Mouse (Mus musculus): ENCODE measurements around the gene Hps5. TPM values are rescaled to one million over a fixed set of nuclear protein-coding genes. Genes with fewer than 3 reads are reported as not detected.
"Not testable (repeated sequence)": the region's sequence is repeated elsewhere in the genome, so short reads cannot be mapped to it uniquely, and the experiment has no call there.

Hps5 gene
- polyA plus RNA-seq, 1 experiment from 2014 or later: 14.9 TPM

GRCm38 (mm10) chr7:46761049-46761795, 34.6 kb downstream of the Hps5 start:
- Histone ChIP-seq H3K9ac (replicated peaks) (no peak overlapping the region), H3K4me2 (no peak overlapping the region), H3K27ac (replicated peaks) (no peak overlapping the region), H3K4me1 (no peaks in the 10 kb centered on the region), H3K27me3 (replicated peaks) (no peaks in the 10 kb centered on the region), H3K9me3 (replicated peaks) (no peaks in the 10 kb centered on the region), H3K36me3 (peaks cover 69% of the 10 kb centered on the region), H3K4me3 (replicated peaks) (no peak overlapping the region)
- no peak for ATAC-seq (ENCODE audit: low FRiP score)
- WGBS: 71% methylated on average over 11 of the region's 11 CpGs

GRCm38 (mm10) chr7:46751490-46751889, 44.4 kb downstream of the Hps5 start, which contains the start of gene Saa2:
TSS of gene Saa2 (plus strand) at chr7:46751790.
- Histone ChIP-seq H3K9ac (replicated peaks) (no peak within 1 kb of the TSS), H3K4me2 (no peak within 1 kb of the TSS), H3K27ac (replicated peaks) (no peak within 1 kb of the TSS), H3K27me3 (replicated peaks) (no peaks in the 10 kb centered on the region), H3K4me1 (no peaks in the 10 kb centered on the region), H3K4me3 (replicated peaks) (no peak within 1 kb of the TSS), H3K36me3 (no peaks in the 10 kb centered on the region), H3K9me3 (replicated peaks) (no peaks in the 10 kb centered on the region)
- WGBS: 66% methylated on average over 3 of the region's 3 CpGs
- ATAC-seq (ENCODE audit: low FRiP score): no peak

GRCm38 (mm10) chr7:46748459-46748858, 47.4 kb downstream of the Hps5 start:
- H3K9me3 ChIP-seq (replicated peaks): no peaks in the 10 kb centered on the region
- no peak for ATAC-seq (ENCODE audit: low FRiP score)
- H3K4me1 ChIP-seq: no peaks in the 10 kb centered on the region
- no peak overlapping the region for H3K4me2 ChIP-seq
- H3K27ac ChIP-seq (replicated peaks): no peak overlapping the region
- no peaks in the 10 kb centered on the region for H3K27me3 ChIP-seq (replicated peaks)
- no peak overlapping the region for H3K4me3 ChIP-seq (replicated peaks)
- no peak overlapping the region for H3K9ac ChIP-seq (replicated peaks)
- H3K36me3 ChIP-seq: no peaks in the 10 kb centered on the region
- WGBS: 40% methylated on average over 3 of the region's 3 CpGs

- H3K36me3 ChIP-seq: no peaks in the 10 kb centered on the region
- no peak overlapping the region for H3K4me3 ChIP-seq (replicated peaks)
- H3K9ac ChIP-seq (replicated peaks): no peak overlapping the region
- no peak overlapping the region for H3K4me2 ChIP-seq
- H3K4me1 ChIP-seq: no peaks in the 10 kb centered on the region
- WGBS: 87% methylated on average over 7 of the region's 7 CpGs
- no peaks in the 10 kb centered on the region for H3K27me3 ChIP-seq (replicated peaks)
- H3K27ac ChIP-seq (replicated peaks): no peak overlapping the region
- no peaks in the 10 kb centered on the region for H3K9me3 ChIP-seq (replicated peaks)
- no peak for ATAC-seq (ENCODE audit: low FRiP score)
These were observed 49.5 kb downstream of the Hps5 start for GRCm38 (mm10) chr7:46746381-46746780.

GRCm38 (mm10) chr7:46745816-46746215, 50.0 kb downstream of the Hps5 start:
- H3K9me3 ChIP-seq (replicated peaks): no peaks in the 10 kb centered on the region
- H3K4me2 ChIP-seq: no peak overlapping the region

GRCm38 (mm10) chr7:46742880-46743279, 53.0 kb downstream of the Hps5 start, which contains the start of gene Saa1:
TSS of gene Saa1 (minus strand) at chr7:46742980.
- H3K27ac ChIP-seq (replicated peaks); H3K4me3 ChIP-seq (replicated peaks); H3K4me1 ChIP-seq; H3K36me3 ChIP-seq; H3K27me3 ChIP-seq (replicated peaks); H3K9me3 ChIP-seq (replicated peaks); H3K4me2 ChIP-seq; ATAC-seq (ENCODE audit: low FRiP score); H3K9ac ChIP-seq (replicated peaks): not testable (repeated sequence)
- 73% methylated on average over 3 of the region's 3 CpGs for WGBS

More at GRCm38 (mm10) chr7:46745816-46746215, 50.0 kb downstream of the Hps5 start:
- H3K27me3 ChIP-seq (replicated peaks): no peaks in the 10 kb centered on the region
- no peak overlapping the region for H3K4me3 ChIP-seq (replicated peaks)
- WGBS: 84% methylated on average over 3 of the region's 3 CpGs
- H3K4me1 ChIP-seq: no peaks in the 10 kb centered on the region
- no peak overlapping the region for H3K27ac ChIP-seq (replicated peaks)
- no peak overlapping the region for H3K9ac ChIP-seq (replicated peaks)
- ATAC-seq (ENCODE audit: low FRiP score): no peak
- H3K36me3 ChIP-seq: no peaks in the 10 kb centered on the region

- not testable (repeated sequence) for H3K36me3 ChIP-seq; H3K27me3 ChIP-seq (replicated peaks); ATAC-seq (ENCODE audit: low FRiP score); H3K4me3 ChIP-seq (replicated peaks); H3K4me2 ChIP-seq; H3K9ac ChIP-seq (replicated peaks); H3K4me1 ChIP-seq; H3K9me3 ChIP-seq (replicated peaks); H3K27ac ChIP-seq (replicated peaks)
- WGBS: 77% methylated on average over 5 of the region's 5 CpGs
These were observed 55.8 kb downstream of the Hps5 start for GRCm38 (mm10) chr7:46740041-46740440.

- ATAC-seq (ENCODE audit: low FRiP score): no peak
- H3K9ac ChIP-seq (replicated peaks): no peak overlapping the region
- H3K4me1 ChIP-seq: no peaks in the 10 kb centered on the region
- no peak overlapping the region for H3K4me3 ChIP-seq (replicated peaks)
- H3K27me3 ChIP-seq (replicated peaks): no peaks in the 10 kb centered on the region
- 81% methylated on average over 12 of the region's 12 CpGs for WGBS
- H3K27ac ChIP-seq (replicated peaks): no peak overlapping the region
- no peak overlapping the region for H3K4me2 ChIP-seq
- no peaks in the 10 kb centered on the region for H3K36me3 ChIP-seq
- no peaks in the 10 kb centered on the region for H3K9me3 ChIP-seq (replicated peaks)
These were observed 57.1 kb downstream of the Hps5 start for GRCm38 (mm10) chr7:46738561-46739460.

GRCm38 (mm10) chr7:46734983-46735382, 60.9 kb downstream of the Hps5 start:
- no peak for ATAC-seq (ENCODE audit: low FRiP score)
- H3K9ac ChIP-seq (replicated peaks): no peak overlapping the region
- WGBS: 95% methylated on average over 2 of the region's 2 CpGs
- no peaks in the 10 kb centered on the region for H3K4me1 ChIP-seq
- no peaks in the 10 kb centered on the region for H3K36me3 ChIP-seq
- H3K9me3 ChIP-seq (replicated peaks): no peaks in the 10 kb centered on the region
- no peak overlapping the region for H3K4me3 ChIP-seq (replicated peaks)
- H3K27me3 ChIP-seq (replicated peaks): no peaks in the 10 kb centered on the region
- no peak overlapping the region for H3K4me2 ChIP-seq
- H3K27ac ChIP-seq (replicated peaks): no peak overlapping the region

GRCm38 (mm10) chr7:46732458-46732857, 63.4 kb downstream of the Hps5 start, which contains the start of gene Saa4:
TSS of gene Saa4 (minus strand) at chr7:46732603.
- H3K27ac ChIP-seq (replicated peaks): no peak within 1 kb of the TSS
- H3K4me2 ChIP-seq: no peak within 1 kb of the TSS
- H3K4me1 ChIP-seq: no peaks in the 10 kb centered on the region
- no peaks in the 10 kb centered on the region for H3K9me3 ChIP-seq (replicated peaks)
- no peak within 1 kb of the TSS for H3K9ac ChIP-seq (replicated peaks)
- H3K36me3 ChIP-seq: no peaks in the 10 kb centered on the region
- WGBS: 82% methylated on average over 4 of the region's 4 CpGs
- H3K27me3 ChIP-seq (replicated peaks): no peaks in the 10 kb centered on the region
- ATAC-seq (ENCODE audit: low FRiP score): no peak
- H3K4me3 ChIP-seq (replicated peaks): no peak within 1 kb of the TSS

GRCm38 (mm10) chr7:46727584-46727983, 68.3 kb downstream of the Hps5 start:
- H3K27me3 ChIP-seq (replicated peaks): no peaks in the 10 kb centered on the region
- H3K4me1 ChIP-seq: no peaks in the 10 kb centered on the region
- ATAC-seq (ENCODE audit: low FRiP score): no peak
- no peaks in the 10 kb centered on the region for H3K36me3 ChIP-seq
- H3K27ac ChIP-seq (replicated peaks): no peak overlapping the region
- no peak overlapping the region for H3K4me2 ChIP-seq
- no peak overlapping the region for H3K9ac ChIP-seq (replicated peaks)
- no peaks in the 10 kb centered on the region for H3K9me3 ChIP-seq (replicated peaks)
- 86% methylated on average over 1 of the region's 1 CpGs for WGBS
- no peak overlapping the region for H3K4me3 ChIP-seq (replicated peaks)

- H3K4me2 ChIP-seq: no peak overlapping the region
- H3K4me1 ChIP-seq: no peaks in the 10 kb centered on the region
- no peak for ATAC-seq (ENCODE audit: low FRiP score)
- no peaks in the 10 kb centered on the region for H3K36me3 ChIP-seq
- no peaks in the 10 kb centered on the region for H3K27me3 ChIP-seq (replicated peaks)
- 76% methylated on average over 5 of the region's 5 CpGs for WGBS
- no peaks in the 10 kb centered on the region for H3K9me3 ChIP-seq (replicated peaks)
- no peak overlapping the region for H3K9ac ChIP-seq (replicated peaks)
- H3K27ac ChIP-seq (replicated peaks): no peak overlapping the region
- no peak overlapping the region for H3K4me3 ChIP-seq (replicated peaks)
These were observed 71.5 kb downstream of the Hps5 start for GRCm38 (mm10) chr7:46724396-46724795.
